Mouse (Mus musculus) liver, adult (tissue): ENCODE results near the gene Ccdc177.

Experiments
- GATA4 ChIP-seq: IDR thresholded peaks from 2 replicates; pipeline ENCODE4 v1.6.1; 2014; ENCODE audit warnings: mild to moderate bottlenecking, low read length; ENCODE audit not compliant: insufficient replicate concordance

Ccdc177 gene

GRCm38 (mm10) chr12:80728207-80728606 lies 32.3 kb downstream of the Ccdc177 start:
- TF ChIP-seq GATA4, result no peak

DNA sequence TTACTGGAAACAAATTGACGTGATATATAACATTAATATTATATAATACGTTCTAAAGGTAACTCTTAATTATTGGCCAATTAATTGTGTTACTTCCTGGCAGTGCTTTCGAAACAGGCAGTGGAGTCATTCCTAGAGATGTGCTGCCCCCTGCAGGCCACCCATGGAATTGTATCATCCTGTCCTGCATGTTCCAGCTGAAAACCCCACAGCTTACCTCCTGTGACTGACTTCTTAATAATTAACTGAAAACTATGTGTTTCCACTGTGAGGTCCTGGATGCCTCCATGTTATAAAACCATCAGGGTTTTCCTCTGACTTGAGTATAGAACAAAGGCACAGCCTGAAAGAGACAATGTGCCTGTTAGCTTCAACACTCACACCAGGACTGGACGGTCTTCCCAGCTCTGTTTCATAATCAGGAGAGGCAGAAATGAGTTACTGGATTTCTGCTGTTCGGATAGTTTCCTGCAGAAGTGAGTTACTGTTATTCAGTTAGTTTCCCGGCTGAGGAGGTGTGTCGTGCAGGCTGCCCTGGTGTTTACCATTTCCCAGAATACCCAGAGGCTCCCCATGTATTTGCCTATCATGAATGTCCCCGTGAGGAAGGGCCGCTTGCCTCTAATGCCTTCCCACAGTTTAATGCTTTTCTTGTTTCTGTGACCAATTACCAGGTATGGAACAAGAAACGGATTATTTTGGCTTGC lies 35.5 kb downstream of the Ccdc177 start:
- TF ChIP-seq GATA4, result no peak

DNA sequence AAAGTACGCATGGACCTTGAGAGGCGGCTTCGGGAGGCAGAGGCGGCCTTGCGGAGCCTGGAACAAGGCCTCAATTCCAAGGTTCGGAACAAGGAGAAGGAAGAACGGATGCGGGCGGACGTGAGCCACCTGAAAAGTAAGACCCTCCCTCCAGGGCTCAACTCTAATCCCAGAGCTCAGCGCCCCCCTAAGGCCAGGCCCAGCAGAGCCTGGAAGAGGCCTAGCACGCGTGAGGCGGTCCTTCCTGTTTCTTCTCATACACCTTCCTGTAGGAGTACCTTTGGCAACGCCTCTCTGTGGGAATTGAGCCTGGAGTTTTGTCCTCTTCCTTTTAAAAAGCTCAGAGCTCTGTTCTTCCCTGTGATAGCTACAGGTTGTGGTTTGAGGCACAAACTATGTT lies 39.0 kb downstream of the Ccdc177 start:
- no peak for TF ChIP-seq GATA4

- TF ChIP-seq GATA4, result no peak
These were observed 40.0 kb downstream of the Ccdc177 start for GRCm38 (mm10) chr12:80720507-80720906.

DNA sequence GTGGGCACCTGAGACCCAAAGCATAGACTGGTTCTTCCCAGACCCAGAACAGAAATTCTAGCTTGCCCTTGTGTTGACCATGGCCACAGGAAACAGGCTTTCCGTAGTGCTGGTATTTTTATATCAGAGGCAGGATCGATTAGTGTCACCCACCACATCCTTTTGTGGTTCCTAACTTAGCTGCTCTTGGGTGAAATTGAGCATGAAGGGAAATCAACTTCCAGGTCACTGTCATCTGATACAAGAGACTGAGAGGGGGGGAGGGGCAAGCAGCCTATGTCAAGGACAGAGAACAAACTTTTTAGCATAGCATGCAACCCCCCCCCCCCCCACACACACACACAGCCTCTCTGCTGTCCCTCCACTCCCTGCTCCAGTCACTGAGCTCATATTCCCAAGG lies 41.3 kb downstream of the Ccdc177 start:
- TF ChIP-seq GATA4, result no peak

DNA sequence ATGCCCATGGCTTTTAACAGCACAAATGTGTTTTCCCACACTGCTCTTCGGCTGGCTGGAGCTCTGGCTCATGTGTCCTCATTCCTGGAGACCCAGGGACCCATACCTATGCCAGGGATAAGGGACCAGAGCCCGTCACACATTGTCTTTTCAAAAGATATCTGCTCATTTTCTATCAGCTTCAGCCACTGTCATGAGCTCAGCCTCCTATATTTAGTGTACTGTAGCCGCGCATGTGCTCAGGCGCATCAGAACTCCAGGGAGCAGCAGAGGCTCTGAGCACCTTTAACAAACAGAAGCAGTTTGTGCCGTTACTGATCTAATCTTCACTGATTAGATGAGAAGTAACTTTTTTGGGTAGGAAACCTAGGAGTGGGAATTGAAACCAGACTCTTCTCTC lies 44.6 kb downstream of the Ccdc177 start:
- no peak for TF ChIP-seq GATA4

DNA sequence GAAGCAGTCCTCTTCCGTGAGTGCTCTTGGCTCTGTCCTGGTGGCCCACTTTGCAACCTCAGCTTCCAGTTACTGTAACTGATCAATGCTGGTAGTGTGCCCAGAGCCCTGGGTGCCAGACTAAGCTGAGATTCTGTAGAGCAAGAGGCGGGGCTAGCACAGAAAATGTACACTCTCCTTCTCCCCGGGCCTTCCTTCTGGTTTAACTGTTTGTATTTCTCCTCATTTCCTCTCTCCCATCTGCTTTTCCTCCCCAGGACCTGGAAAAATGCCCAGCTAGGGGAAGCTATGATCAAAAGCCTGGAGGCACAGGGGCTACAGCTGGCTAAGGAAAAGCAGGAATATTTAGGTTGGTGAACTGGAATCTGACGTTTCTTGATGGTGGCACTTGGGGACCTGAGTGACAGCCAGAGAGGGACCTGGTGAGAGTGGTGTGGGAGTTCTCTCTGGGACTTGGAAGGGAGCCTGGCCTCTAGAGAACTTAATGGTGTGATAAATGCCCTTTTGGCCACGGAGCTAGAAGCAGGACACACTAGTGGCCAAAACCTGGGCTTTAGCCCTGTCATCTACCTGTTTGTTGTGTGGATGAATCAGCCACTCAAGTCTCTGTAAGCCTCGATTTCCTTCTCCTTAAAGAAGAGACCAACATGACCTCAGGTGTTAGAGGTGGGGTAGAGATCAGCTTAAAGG lies 53.4 kb downstream of the Ccdc177 start:
- TF ChIP-seq GATA4, result no peak

DNA sequence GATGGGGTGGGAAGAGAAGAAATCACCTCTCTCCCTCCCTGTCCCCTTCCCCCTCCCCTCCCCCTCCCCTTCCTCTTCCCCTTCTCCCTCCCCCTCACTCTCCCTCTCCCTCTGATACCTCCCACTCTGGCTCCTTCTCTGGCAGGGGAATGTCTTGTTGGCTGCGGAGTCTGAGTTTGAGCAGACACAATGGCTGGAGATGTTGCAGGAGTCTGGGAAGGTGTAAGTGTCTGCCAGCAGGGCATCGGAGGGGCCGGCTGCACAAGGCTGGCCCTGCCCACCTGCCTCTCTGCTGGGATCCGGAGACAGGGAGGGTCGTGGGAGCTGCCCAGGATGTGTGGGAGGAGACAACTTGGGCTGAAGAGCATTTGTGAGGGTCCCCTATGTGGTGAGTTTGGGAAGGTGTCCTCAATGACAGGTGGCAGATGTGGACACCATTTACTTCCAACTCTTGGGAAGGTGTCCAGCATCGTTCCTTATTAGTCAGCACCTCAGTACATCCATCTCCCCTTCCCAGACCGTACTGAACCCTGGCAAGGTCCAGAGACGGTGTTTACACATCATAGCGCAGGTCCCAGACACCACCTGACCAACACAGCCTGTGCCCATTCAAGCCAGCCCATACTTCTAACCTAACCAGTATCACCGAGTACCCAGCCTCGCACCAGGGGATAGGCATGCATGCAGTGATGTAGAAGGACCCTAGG lies 54.1 kb downstream of the Ccdc177 start:
- TF ChIP-seq GATA4, result no peak
